Mouse (Mus musculus) heart, postnatal 0 days (tissue): ENCODE data around the gene Hps1. TPM values are rescaled to one million over a fixed set of nuclear protein-coding genes. Genes with fewer than 3 reads are reported as not detected.

Experiments
- ATAC-seq: fragments of 200-750 bp; cut with Nextera tagmentation; 2 replicates; pipeline ENCODE4 v1.8.0; 2017; ENCODE audit warnings: low read depth, moderate number of reproducible peaks, moderate library complexity; ENCODE audit not compliant: insufficient read depth
- DNase-seq: peaks from one replicate; pipeline ENCODE4 v3.0.0-alpha.2; 2016; ENCODE audit warnings: low spot score
- H3K27ac ChIP-seq: fragments of 300-500 bp; sonication (generic); 2 replicates; pipeline ENCODE4 v1.5.1; 2014; ENCODE audit warnings: low read depth, mild to moderate bottlenecking
- H3K27me3 ChIP-seq: fragments of 300-500 bp; sonication (generic); 2 replicates; pipeline ENCODE4 v1.6.1; 2014; ENCODE audit warnings: low read length, mixed read lengths; ENCODE audit not compliant: control insufficient read depth, insufficient read depth
- H3K36me3 ChIP-seq: fragments of 300-500 bp; sonication (generic); replicated peaks from 2 replicates; pipeline ENCODE4 v1.6.1; 2014; ENCODE audit warnings: low read length, mixed read lengths; ENCODE audit not compliant: control insufficient read depth, insufficient read depth
- H3K4me1 ChIP-seq: fragments of 300-500 bp; sonication (generic); 2 replicates; pipeline ENCODE4 v1.6.1; 2014; ENCODE audit warnings: antibody characterized with exemption; ENCODE audit not compliant: control insufficient read depth, insufficient read depth
- H3K4me2 ChIP-seq: fragments of 300-500 bp; sonication (generic); 2 replicates; pipeline ENCODE4 v1.6.1; 2014; ENCODE audit warnings: low read depth, mild to moderate bottlenecking, low read length, moderate library complexity
- H3K4me3 ChIP-seq: fragments of 300-500 bp; sonication (generic); 2 replicates; pipeline ENCODE4 v1.5.1; 2014; ENCODE audit warnings: low read depth, low read length
- H3K9ac ChIP-seq: fragments of 300-500 bp; sonication (generic); replicated peaks from 2 replicates; pipeline ENCODE4 v1.6.1; 2014; ENCODE audit warnings: low read depth, low read length, mixed read lengths
- H3K9me3 ChIP-seq: fragments of 300-500 bp; sonication (generic); replicated peaks from 2 replicates; pipeline ENCODE4 v1.6.1; 2016; ENCODE audit warnings: low read length; ENCODE audit not compliant: control insufficient read depth
- CTCF ChIP-seq: IDR thresholded peaks from 2 replicates; pipeline ENCODE4 v1.5.1; 2016; ENCODE audit warnings: antibody characterized with exemption, control low read depth, low read depth
- EP300 ChIP-seq: IDR thresholded peaks from 2 replicates; pipeline ENCODE4 v1.6.1; 2016; ENCODE audit warnings: antibody characterized with exemption, low read depth
- WGBS: fragments of 180-500 bp; shearing (Covaris S2); extraction: QIAGEN DNeasy Blood & Tissue Kit; methylation state at CpG from one replicate; pipeline ENCODE4 v1.1.7; 2014; 5-methylcytosine and 5-hydroxymethylcytosine counted together
- polyA plus RNA-seq: library from polyadenylated mRNA; unstranded; fragments of >200 nt; fragmentation: Nextera tagmentation; extraction: Ambion mirVana; gene quantifications from 2 replicates; pipeline ENCODE4 v1.2.1, GENCODE M21; 2015
- total RNA-seq: library from RNA; depleted of rRNA; stranded (reverse); fragments of >200 nt; gene quantifications from 2 replicates; pipeline ENCODE4 v1.2.3, GENCODE M21; 2014; ENCODE audit warnings: low replicate concordance

Gene Hps1
- total and polyA plus RNA-seq, 2 experiments from 2014 or later = 3.2 to 9.4 TPM

- 83% methylated on average over 3 of the region's 3 CpGs for WGBS
- no peak overlapping the region for H3K4me3 ChIP-seq
- no peak overlapping the region for H3K27ac ChIP-seq
- no peaks in the 10 kb centered on the region for H3K4me1 ChIP-seq
- H3K36me3 ChIP-seq = no peaks in the 10 kb centered on the region
- no peaks in the 10 kb centered on the region for H3K27me3 ChIP-seq
- no peak for DNase-seq
- no peak overlapping the region for H3K4me2 ChIP-seq
- no peaks in the 10 kb centered on the region for H3K9me3 ChIP-seq
- TF ChIP-seq EP300 = no peak
- no peak for TF ChIP-seq CTCF
- ATAC-seq = no peak
- no peak overlapping the region for H3K9ac ChIP-seq
Measured at GRCm38 (mm10) chr19:42725973-42726350, 53.8 kb downstream of the Hps1 start.

- H3K27ac ChIP-seq = no peak overlapping the region
- DNase-seq = no peak
- H3K27me3 ChIP-seq = no peaks in the 10 kb centered on the region
- H3K4me3 ChIP-seq = no peak overlapping the region
- H3K9me3 ChIP-seq = no peaks in the 10 kb centered on the region
- no peak overlapping the region for H3K4me2 ChIP-seq
- 61% methylated on average over 16 of the region's 16 CpGs for WGBS
- peak; percentile 38 for ATAC-seq
- H3K9ac ChIP-seq = no peak overlapping the region
- no peaks in the 10 kb centered on the region for H3K4me1 ChIP-seq
- H3K36me3 ChIP-seq = no peaks in the 10 kb centered on the region
- TF ChIP-seq CTCF = no peak
- TF ChIP-seq EP300 = no peak
Measured at GRCm38 (mm10) chr19:42725056-42725972, 54.5 kb downstream of the Hps1 start.

- H3K4me2 ChIP-seq = no peak overlapping the region
- DNase-seq (no peak), ATAC-seq (no peak)
- H3K4me3 ChIP-seq = no peak overlapping the region
- no peaks in the 10 kb centered on the region for H3K27me3 ChIP-seq
- H3K27ac ChIP-seq = no peak overlapping the region
- no peaks in the 10 kb centered on the region for H3K4me1 ChIP-seq
- H3K36me3 ChIP-seq = no peaks in the 10 kb centered on the region
- no peaks in the 10 kb centered on the region for H3K9me3 ChIP-seq
- 73% methylated on average over 6 of the region's 6 CpGs for WGBS
- TF ChIP-seq CTCF (no peak), EP300 (no peak)
- no peak overlapping the region for H3K9ac ChIP-seq
Measured at GRCm38 (mm10) chr19:42723302-42723701, 56.5 kb downstream of the Hps1 start.

- 30% methylated on average over 2 of the region's 2 CpGs for WGBS
- H3K4me3 ChIP-seq = no peak overlapping the region
Measured at GRCm38 (mm10) chr19:42722500-42722899, 57.3 kb downstream of the Hps1 start.

GRCm38 (mm10) chr19:42718101-42718500, 61.7 kb downstream of the Hps1 start:
- H3K4me1 ChIP-seq = no peaks in the 10 kb centered on the region
- H3K36me3 ChIP-seq = no peaks in the 10 kb centered on the region
- TF ChIP-seq EP300 (no peak), CTCF (no peak)
- no peak overlapping the region for H3K9ac ChIP-seq
- DNase-seq (no peak), ATAC-seq (no peak)
- no peaks in the 10 kb centered on the region for H3K27me3 ChIP-seq
- no peaks in the 10 kb centered on the region for H3K9me3 ChIP-seq
- WGBS = 76% methylated on average over 3 of the region's 3 CpGs
- no peak overlapping the region for H3K4me2 ChIP-seq
- H3K4me3 ChIP-seq = no peak overlapping the region
- no peak overlapping the region for H3K27ac ChIP-seq

More at GRCm38 (mm10) chr19:42722500-42722899, 57.3 kb downstream of the Hps1 start:
- TF ChIP-seq CTCF = no peak
- TF ChIP-seq EP300 = no peak
- no peak overlapping the region for H3K9ac ChIP-seq
- H3K9me3 ChIP-seq = no peaks in the 10 kb centered on the region
- H3K27me3 ChIP-seq = no peaks in the 10 kb centered on the region
- no peak overlapping the region for H3K27ac ChIP-seq
- DNase-seq (no peak), ATAC-seq (no peak)
- H3K4me2 ChIP-seq = no peak overlapping the region
- H3K4me1 ChIP-seq = no peaks in the 10 kb centered on the region
- H3K36me3 ChIP-seq = no peaks in the 10 kb centered on the region

- TF ChIP-seq CTCF = no peak
- no peak for TF ChIP-seq EP300
- Histone ChIP-seq H3K9me3 (no peaks in the 10 kb centered on the region), H3K4me2 (no peak overlapping the region), H3K9ac (no peak overlapping the region), H3K27ac (no peak overlapping the region), H3K27me3 (no peaks in the 10 kb centered on the region), H3K4me3 (no peak overlapping the region), H3K4me1 (no peaks in the 10 kb centered on the region), H3K36me3 (no peaks in the 10 kb centered on the region)
- 77% methylated on average over 5 of the region's 5 CpGs for WGBS
- ATAC-seq = no peak
- DNase-seq = no peak
Measured at GRCm38 (mm10) chr19:42717668-42718067, 62.1 kb downstream of the Hps1 start.
